Mouse (Mus musculus) stomach, postnatal 0 days (tissue): ENCODE data around the gene Adamts5. TPM values are rescaled to one million over a fixed set of nuclear protein-coding genes. Genes with fewer than 3 reads are reported as not detected.

Source experiments
- ATAC-seq: fragments of 200-750 bp; cut with Nextera tagmentation; 2 replicates; pipeline ENCODE4 v1.8.0; 2017; ENCODE audit not compliant: low FRiP score, low TSS enrichment
- DNase-seq: peaks from one replicate; pipeline ENCODE4 v3.0.0-alpha.2; 2016; ENCODE audit warnings: low spot score
- H3K27ac ChIP-seq: fragments of 300-500 bp; sonication (generic); replicated peaks from 2 replicates; pipeline ENCODE4 v1.5.1; 2014; ENCODE audit warnings: mild to moderate bottlenecking, control low read depth
- H3K27me3 ChIP-seq: fragments of 300-500 bp; sonication (generic); 2 replicates; pipeline ENCODE4 v1.6.1; 2014; ENCODE audit warnings: low read length; ENCODE audit not compliant: control insufficient read depth, insufficient read depth
- H3K36me3 ChIP-seq: fragments of 300-500 bp; sonication (generic); 2 replicates; pipeline ENCODE4 v1.6.1; 2014; ENCODE audit warnings: low read length, mixed read lengths; ENCODE audit not compliant: control insufficient read depth, insufficient read depth
- H3K4me1 ChIP-seq: fragments of 300-500 bp; sonication (generic); replicated peaks from 2 replicates; pipeline ENCODE4 v1.6.1; 2014; ENCODE audit warnings: antibody characterized with exemption; ENCODE audit not compliant: control insufficient read depth, insufficient read depth
- H3K4me2 ChIP-seq: fragments of 300-500 bp; sonication (generic); replicated peaks from 2 replicates; pipeline ENCODE4 v1.6.1; 2014; ENCODE audit warnings: low read depth, mild to moderate bottlenecking, control low read depth, moderate library complexity
- H3K4me3 ChIP-seq: fragments of 300-500 bp; sonication (generic); 2 replicates; pipeline ENCODE4 v1.5.1; 2014; ENCODE audit warnings: low read depth, low read length, control low read depth
- H3K9ac ChIP-seq: fragments of 300-500 bp; sonication (generic); 2 replicates; pipeline ENCODE4 v1.6.1; 2014; ENCODE audit warnings: mild to moderate bottlenecking, low read length, control low read depth, mixed read lengths
- H3K9me3 ChIP-seq: fragments of 300-500 bp; sonication (generic); 2 replicates; pipeline ENCODE4 v1.6.1; 2016; ENCODE audit warnings: low read length; ENCODE audit not compliant: control insufficient read depth
- CTCF ChIP-seq: IDR thresholded peaks from 2 replicates; pipeline ENCODE4 v1.5.1; 2016; ENCODE audit warnings: antibody characterized with exemption, low read depth, mild to moderate bottlenecking, moderate library complexity
- EP300 ChIP-seq: optimal IDR thresholded peaks from 2 replicates; pipeline ENCODE3; 2016; ENCODE audit warnings: antibody characterized with exemption
- WGBS: fragments of 180-500 bp; shearing (Covaris S2); extraction: QIAGEN DNeasy Blood & Tissue Kit; methylation state at CpG from one replicate; pipeline ENCODE4 v1.1.7; 2014; 5-methylcytosine and 5-hydroxymethylcytosine counted together
- polyA plus RNA-seq: library from polyadenylated mRNA; unstranded; fragments of >200 nt; fragmentation: Nextera tagmentation; extraction: Ambion mirVana; gene quantifications from 2 replicates; pipeline ENCODE4 v1.2.1, GENCODE M21; 2015

The Adamts5 gene
- polyA plus RNA-seq, 1 experiment from 2014 or later = 3.0 TPM

DNA sequence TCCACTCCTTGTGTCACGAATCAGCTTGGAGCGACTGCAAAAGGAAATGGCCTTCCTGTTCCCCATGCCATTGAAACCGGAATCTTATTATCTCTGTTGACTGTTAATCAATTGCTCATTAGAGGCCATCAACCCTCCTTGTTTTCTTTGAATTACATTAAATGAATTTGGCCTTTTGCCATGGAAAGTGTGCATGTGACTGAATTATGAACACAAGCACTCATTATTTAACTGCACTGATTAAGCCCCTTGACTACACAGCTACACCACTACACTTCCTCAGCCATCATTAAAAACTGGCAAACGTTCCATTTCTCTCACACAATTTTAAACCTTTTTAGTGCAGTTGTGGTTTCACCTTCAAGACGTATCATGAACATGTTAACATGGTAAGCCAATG lies 11.8 kb downstream of the Adamts5 start:
- WGBS = 73% methylated on average over 5 of the region's 5 CpGs
- H3K27me3 ChIP-seq = no peaks in the 10 kb centered on the region
- no peak overlapping the region for H3K9ac ChIP-seq
- no peak overlapping the region for H3K27ac ChIP-seq
- TF ChIP-seq CTCF (no peak), EP300 (no peak)
- no peak overlapping the region for H3K4me3 ChIP-seq
- H3K9me3 ChIP-seq = no peaks in the 10 kb centered on the region
- H3K4me2 ChIP-seq = no peak overlapping the region
- DNase-seq = no peak
- no peaks in the 10 kb centered on the region for H3K36me3 ChIP-seq
- H3K4me1 ChIP-seq = no peaks in the 10 kb centered on the region
- ATAC-seq = no peak

DNA sequence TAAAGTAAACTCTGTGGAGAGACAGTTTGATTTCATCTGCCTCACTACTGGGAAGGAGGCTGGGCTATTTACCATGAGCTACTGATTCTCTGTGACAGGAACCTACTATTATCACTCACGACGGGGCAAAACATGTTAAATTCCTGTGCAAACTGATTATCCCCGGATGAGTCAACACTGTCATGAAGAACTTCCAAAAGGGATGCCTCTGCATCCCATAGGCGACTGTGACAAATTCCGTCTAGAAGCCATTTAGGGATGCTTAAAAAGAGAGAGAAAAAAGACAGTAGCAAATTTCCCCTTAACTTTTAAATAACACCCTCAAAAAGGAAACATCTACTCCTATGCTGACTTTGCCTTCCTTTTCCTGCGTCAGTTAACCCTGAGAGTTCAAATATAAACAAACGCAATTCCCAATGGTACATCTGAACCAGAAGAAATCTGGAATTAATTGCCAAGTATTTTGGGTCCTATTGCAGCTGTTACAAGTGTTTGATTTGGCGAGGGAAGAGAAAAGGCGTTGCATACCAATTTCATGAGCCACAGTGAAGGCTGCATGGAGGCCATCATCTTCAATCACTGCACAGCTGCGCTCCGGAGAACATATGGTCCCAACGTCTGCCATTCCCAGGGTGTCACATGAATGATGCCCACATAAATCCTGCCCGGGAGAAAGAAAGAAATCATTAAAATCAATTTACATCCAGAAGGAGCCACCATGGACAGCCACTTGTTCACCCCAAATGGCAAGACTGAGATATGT lies 14.2 kb downstream of the Adamts5 start:
- DNase-seq (no peak), ATAC-seq (no peak)
- H3K9ac ChIP-seq = no peak overlapping the region
- H3K9me3 ChIP-seq = no peaks in the 10 kb centered on the region
- H3K27ac ChIP-seq = no peak overlapping the region
- 57% methylated on average over 13 of the region's 13 CpGs for WGBS
- H3K36me3 ChIP-seq = no peaks in the 10 kb centered on the region
- H3K27me3 ChIP-seq = no peaks in the 10 kb centered on the region
- no peak overlapping the region for H3K4me2 ChIP-seq
- TF ChIP-seq EP300 (no peak), CTCF (no peak)
- H3K4me1 ChIP-seq = no peaks in the 10 kb centered on the region
- no peak overlapping the region for H3K4me3 ChIP-seq

DNA sequence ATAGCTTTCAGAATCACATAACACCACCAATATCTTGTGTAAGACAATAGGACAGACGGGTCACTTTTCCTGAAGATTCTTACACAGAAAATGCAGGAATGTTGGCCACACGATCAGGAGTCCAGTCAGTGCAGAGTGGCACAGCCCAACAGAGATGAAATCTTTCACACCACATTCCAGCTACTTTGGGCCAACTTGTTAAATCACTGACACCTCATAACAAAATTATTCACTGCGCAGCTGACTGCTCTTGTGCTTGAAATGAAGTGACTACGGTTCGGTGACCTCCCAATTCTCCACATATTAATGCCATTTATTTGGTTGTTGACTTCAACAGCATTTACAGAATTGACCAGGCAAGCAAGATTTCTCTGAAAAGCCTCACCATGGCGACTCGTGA lies 22.6 kb downstream of the Adamts5 start:
- no peak overlapping the region for H3K27ac ChIP-seq
- H3K27me3 ChIP-seq = no peaks in the 10 kb centered on the region
- TF ChIP-seq EP300 = no peak
- TF ChIP-seq CTCF = no peak
- WGBS = 85% methylated on average over 7 of the region's 7 CpGs
- no peaks in the 10 kb centered on the region for H3K9me3 ChIP-seq
- no peak overlapping the region for H3K9ac ChIP-seq
- no peak overlapping the region for H3K4me3 ChIP-seq
- H3K4me1 ChIP-seq = no peaks in the 10 kb centered on the region
- DNase-seq = no peak
- no peaks in the 10 kb centered on the region for H3K36me3 ChIP-seq
- H3K4me2 ChIP-seq = no peak overlapping the region
- no peak for ATAC-seq

DNA sequence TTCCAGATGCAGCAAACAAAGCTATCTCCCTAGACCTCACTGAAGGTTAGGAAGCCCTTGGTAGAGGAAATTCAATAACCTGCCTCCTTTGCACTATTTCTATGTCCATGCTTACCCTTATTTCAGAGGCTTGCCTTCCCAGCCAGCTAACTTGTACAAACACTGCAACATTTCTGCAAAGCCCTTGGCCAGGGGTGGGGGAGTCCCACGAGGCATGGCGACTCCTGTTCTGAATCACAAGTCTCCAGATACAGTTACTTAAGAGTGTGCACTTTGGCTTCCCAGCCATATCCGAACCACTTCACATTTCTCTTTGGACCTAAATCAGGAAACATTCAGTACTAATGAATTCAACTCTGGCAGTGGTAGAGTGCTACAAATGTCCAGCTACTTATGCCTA lies 27.5 kb downstream of the Adamts5 start:
- no peak for ATAC-seq
- no peaks in the 10 kb centered on the region for H3K27me3 ChIP-seq
- no peak overlapping the region for H3K9ac ChIP-seq
- DNase-seq = no peak
- WGBS = 80% methylated on average over 3 of the region's 3 CpGs
- H3K9me3 ChIP-seq = no peaks in the 10 kb centered on the region
- no peak overlapping the region for H3K27ac ChIP-seq
- H3K4me2 ChIP-seq = no peak overlapping the region
- H3K4me3 ChIP-seq = no peak overlapping the region
- no peaks in the 10 kb centered on the region for H3K4me1 ChIP-seq
- no peak for TF ChIP-seq EP300
- H3K36me3 ChIP-seq = peaks cover 2% of the 10 kb centered on the region; the same call in 1 of the 2 replicates

DNA sequence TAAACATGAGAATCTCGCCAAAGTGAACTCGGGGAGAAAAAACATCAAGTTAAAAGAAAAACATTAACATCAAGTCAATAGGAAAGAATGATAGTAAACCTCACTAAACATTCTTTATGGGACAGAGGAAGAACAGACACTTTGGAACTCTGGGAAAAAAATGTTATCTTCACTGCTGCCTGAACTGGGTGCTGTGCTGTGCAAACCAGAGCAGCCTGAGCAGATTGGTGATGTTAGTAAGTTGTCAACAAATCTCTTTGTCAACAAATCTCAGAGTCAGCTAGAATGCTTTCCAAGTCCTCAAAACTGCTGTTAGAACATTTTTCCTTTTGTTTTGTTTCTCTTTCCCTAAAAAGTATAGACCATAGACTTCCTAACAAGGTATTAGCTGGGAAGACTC lies 29.7 kb downstream of the Adamts5 start:
- Histone ChIP-seq H3K9ac (no peak overlapping the region), H3K4me2 (no peak overlapping the region), H3K9me3 (no peaks in the 10 kb centered on the region), H3K27me3 (no peaks in the 10 kb centered on the region), H3K27ac (no peak overlapping the region), H3K4me1 (no peaks in the 10 kb centered on the region), H3K36me3 (peaks cover 2% of the 10 kb centered on the region; the same call in 1 of the 2 replicates), H3K4me3 (no peak overlapping the region)
- WGBS = 26% methylated on average over 2 of the region's 2 CpGs
- TF ChIP-seq CTCF = no peak
- no peak for TF ChIP-seq EP300
- no peak for DNase-seq
- ATAC-seq = no peak

DNA sequence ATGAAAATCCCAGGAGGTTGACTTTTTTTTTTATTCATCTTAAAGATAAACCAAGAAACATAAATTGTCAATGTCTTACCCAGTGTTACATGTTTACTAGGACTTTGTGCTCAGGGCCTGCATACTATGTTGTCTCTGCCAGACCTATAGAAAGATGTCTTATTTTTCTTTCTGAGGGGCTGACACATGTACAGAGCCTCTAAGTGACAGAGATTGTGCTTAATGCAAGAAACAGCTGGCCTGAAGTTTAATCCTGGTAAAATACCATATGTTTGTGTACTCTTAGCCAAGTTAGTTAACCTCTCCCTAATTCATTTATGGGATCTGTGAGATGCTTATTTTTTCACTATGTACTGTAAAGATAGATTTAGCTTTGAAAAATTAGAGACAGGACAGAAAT lies 30.4 kb downstream of the Adamts5 start:
- Histone ChIP-seq H3K9me3 (no peaks in the 10 kb centered on the region), H3K4me2 (no peak overlapping the region), H3K9ac (no peak overlapping the region), H3K36me3 (peaks cover 2% of the 10 kb centered on the region; the same call in 1 of the 2 replicates), H3K27me3 (no peaks in the 10 kb centered on the region), H3K4me3 (no peak overlapping the region), H3K27ac (no peak overlapping the region), H3K4me1 (no peaks in the 10 kb centered on the region)
- DNase-seq (no peak), ATAC-seq (no peak)
- TF ChIP-seq CTCF (no peak), EP300 (no peak)
